Mouse (Mus musculus) fibroblast of lung, adult 2 months (primary cell): Measurements from ENCODE around the gene Map4.

Source experiments
- DNase-seq: peaks from one replicate; pipeline ENCODE4 v3.0.0-alpha.2; 2011; ENCODE audit warnings: low read depth

The Map4 gene

GRCm38 (mm10) chr9:110001946-110002345 lies 70.7 kb downstream of the Map4 start:
- no peak for DNase-seq

- DNase-seq: no peak
Observed at GRCm38 (mm10) chr9:110002413-110002812, 71.2 kb downstream of the Map4 start.

GRCm38 (mm10) chr9:110019224-110019623 lies 88.0 kb downstream of the Map4 start:
- no peak for DNase-seq

- DNase-seq: no peak
Observed at GRCm38 (mm10) chr9:110020405-110020804, 89.1 kb downstream of the Map4 start.

GRCm38 (mm10) chr9:110021463-110021862 lies 90.2 kb downstream of the Map4 start:
- DNase-seq: no peak

GRCm38 (mm10) chr9:110022151-110022550 lies 90.9 kb downstream of the Map4 start:
- no peak for DNase-seq

- no peak for DNase-seq
Observed at GRCm38 (mm10) chr9:110035091-110035490, 103.8 kb downstream of the Map4 start.

GRCm38 (mm10) chr9:110037895-110038294 lies 106.6 kb downstream of the Map4 start:
- no peak for DNase-seq

- DNase-seq: no peak
Observed at GRCm38 (mm10) chr9:110038485-110038884, 107.2 kb downstream of the Map4 start.

- DNase-seq: no peak
Observed at GRCm38 (mm10) chr9:110044373-110044772, 113.1 kb downstream of the Map4 start.

GRCm38 (mm10) chr9:110045763-110046377 lies 114.6 kb downstream of the Map4 start:
- no peak for DNase-seq

GRCm38 (mm10) chr9:110047260-110047659 lies 116.0 kb downstream of the Map4 start:
- DNase-seq: no peak

GRCm38 (mm10) chr9:110047857-110048256 lies 116.6 kb downstream of the Map4 start:
- DNase-seq: no peak

- DNase-seq: no peak
Observed at GRCm38 (mm10) chr9:110051184-110051583, 119.9 kb downstream of the Map4 start.

- no peak for DNase-seq
Observed at GRCm38 (mm10) chr9:110051869-110052661, 120.8 kb downstream of the Map4 start.

GRCm38 (mm10) chr9:110052951-110053304 lies 121.7 kb downstream of the Map4 start:
- DNase-seq: no peak

GRCm38 (mm10) chr9:110053305-110054079 lies 122.2 kb downstream of the Map4 start:
- DNase-seq: peak; percentile 80

GRCm38 (mm10) chr9:110054080-110054421 lies 122.8 kb downstream of the Map4 start:
- DNase-seq: no peak

GRCm38 (mm10) chr9:110054781-110055180 lies 123.5 kb downstream of the Map4 start:
- DNase-seq: no peak

- DNase-seq: no peak
Observed at GRCm38 (mm10) chr9:110057200-110057599, 125.9 kb downstream of the Map4 start.

GRCm38 (mm10) chr9:110060761-110061160 lies 129.5 kb downstream of the Map4 start:
- DNase-seq: no peak

GRCm38 (mm10) chr9:110062405-110062804 lies 131.1 kb downstream of the Map4 start:
- DNase-seq: no peak

- no peak for DNase-seq
Observed at GRCm38 (mm10) chr9:110062861-110063260, 131.6 kb downstream of the Map4 start.
